Mouse (Mus musculus) CD4-positive, CD25-positive, alpha-beta regulatory T cell, adult 2 months (primary cell): ENCODE data around the gene Rsu1.

Experiments
- DNase-seq: peaks from one replicate; pipeline ENCODE4 v3.0.0-alpha.2; 2012; ENCODE audit warnings: low read depth, low spot score

Gene Rsu1

DNA sequence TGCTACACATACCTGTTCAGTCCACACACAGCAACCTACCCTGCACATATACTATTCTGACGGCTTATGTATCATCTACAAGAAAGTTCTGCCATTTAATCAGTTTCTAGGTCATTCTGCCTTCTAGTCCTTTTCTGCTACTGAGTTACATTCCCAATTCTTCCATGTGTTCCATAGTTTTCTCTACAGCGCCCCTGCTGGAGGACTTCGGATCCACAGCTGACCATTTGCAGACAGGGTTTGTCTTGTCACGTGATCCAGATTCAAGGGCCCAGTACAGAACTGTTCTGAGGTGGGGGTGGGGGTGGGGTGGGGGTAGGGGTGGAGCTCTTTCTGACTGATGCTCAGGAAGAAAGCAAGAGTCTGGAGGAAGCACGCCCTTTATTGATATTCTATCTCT is 102.5 kb downstream of the Rsu1 start:
- DNase-seq, result peak; percentile 28

DNA sequence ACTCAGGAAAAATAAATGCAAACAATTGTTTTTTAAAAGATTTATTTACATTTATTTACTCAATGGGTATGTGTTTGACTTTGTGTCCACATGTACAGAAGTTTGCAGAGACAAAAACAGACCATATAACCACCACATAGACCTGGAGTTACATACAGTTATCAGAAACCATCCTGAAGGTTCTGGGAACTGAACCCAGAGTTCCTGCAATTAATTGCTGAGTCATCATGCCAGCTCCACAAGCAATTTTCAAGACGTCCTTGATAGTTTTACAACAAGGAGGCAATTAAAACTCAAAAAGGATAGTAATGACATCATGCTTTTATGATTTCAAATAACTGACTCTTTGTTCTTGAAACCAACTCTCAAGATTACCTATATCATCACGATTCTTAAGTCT is 109.5 kb downstream of the Rsu1 start:
- DNase-seq, result no peak

DNA sequence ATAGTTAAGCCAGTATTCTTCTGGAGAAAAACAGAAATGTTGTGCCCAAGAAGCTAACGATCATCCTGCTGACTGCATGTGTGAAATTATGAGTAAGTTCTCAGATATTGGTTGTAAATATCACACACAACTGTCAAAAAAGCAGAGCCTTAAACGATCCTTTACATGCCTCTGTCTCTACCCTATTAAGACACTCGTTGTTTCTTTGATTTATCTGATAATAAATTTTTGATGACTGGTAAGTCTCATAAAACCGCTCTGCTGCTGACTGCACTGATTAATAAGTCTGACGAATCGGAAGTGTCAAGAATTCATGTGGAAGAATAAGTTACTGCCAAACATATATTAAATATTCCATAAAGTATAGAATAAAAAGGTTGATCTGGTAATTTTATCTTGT is 126.0 kb downstream of the Rsu1 start:
- no peak for DNase-seq

DNA sequence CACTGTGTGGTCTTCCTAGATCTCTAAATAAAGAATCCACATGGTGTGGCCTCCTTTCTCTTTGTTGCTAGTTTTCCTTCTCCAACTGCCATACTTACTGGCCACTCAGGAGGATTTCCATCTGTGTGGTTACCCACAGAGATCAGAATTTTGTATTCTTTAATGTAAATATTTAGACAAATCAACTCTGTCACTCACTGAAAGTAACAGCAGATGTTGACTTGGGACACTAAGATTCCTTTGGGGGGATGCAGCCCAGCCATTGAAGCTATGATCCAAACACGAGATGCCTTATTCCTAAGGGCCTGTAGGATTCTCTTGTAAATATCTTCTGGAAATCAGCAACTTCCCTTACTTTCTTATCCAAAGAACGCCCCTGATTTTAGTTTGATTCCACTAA is 136.3 kb downstream of the Rsu1 start:
- no peak for DNase-seq

DNA sequence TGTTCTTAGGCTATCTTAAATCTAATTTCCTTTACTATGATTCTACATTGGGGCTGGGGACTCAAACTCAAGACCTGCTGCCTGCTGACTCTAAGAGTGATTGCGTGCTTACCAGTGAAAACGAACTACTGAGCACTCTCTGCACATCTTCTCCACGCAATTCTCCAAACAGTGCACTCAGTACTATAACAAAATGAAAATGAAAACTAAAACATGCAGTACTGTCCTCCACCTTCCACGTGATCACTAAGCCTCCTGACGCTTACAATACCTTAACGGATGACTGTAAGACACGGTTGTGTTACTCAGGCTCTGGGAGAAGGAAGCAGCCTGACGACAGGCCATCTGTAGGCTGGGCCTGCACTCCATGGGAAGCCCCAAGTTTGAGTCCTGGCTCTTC is 138.4 kb downstream of the Rsu1 start:
- DNase-seq, result peak; percentile 80

DNA sequence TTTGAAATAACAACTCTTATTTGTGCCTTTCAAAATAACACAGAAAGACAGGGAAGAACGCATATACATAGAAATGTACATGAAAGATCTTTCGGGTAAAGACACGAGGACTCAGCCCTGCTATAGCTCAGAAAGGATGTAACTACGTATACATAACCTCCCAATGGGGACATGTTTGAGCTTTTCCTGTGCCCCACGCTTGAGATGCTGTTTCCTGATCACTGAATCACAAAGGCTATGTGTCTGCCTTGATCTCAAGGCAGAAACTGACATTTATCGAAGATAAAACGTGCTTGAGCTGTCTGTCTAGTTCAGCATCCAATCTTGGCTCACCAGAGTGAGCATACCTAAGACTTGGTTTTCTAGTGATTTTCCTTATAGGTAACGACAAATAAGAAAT is 138.8 kb downstream of the Rsu1 start:
- peak; percentile 78 for DNase-seq

DNA sequence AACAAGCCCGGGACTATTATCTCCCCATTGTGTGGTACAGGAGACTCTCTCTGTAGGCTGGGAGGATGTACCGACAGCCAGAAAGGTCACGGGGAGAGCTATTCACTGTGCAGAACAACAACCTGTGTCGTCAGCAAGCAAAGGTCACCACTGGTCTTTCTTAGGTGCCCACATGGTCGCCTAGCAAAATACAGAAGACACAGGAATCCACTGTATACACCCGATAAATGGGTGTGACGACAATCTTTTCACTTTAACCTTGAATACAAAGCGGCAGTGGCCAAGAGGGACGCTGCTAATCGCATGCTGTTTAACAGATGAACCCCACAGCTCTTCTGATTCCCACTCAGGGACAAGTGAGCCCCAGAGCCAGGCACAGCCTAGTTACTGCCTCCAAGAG is 141.4 kb downstream of the Rsu1 start:
- DNase-seq, result peak; percentile 62

DNA sequence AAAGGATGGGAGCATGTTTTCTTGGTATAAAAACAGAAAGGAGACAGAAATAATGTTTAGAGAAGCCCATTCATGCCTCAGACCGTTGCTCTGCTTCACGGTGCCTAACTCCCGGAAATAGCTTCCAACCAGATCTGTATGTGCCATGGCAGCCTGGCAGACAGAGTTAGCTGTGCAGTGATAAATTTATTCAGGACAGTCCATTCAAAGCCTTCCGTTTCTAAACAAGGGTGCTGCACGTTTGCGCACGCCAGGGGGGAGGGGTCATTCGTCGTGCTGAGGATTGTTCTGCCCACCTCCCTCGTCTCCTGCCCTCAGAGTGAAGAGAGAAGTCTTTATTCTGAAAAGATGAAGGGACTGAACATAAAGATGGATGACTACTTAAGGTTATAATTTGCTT is 141.9 kb downstream of the Rsu1 start:
- peak; percentile 16 for DNase-seq

DNA sequence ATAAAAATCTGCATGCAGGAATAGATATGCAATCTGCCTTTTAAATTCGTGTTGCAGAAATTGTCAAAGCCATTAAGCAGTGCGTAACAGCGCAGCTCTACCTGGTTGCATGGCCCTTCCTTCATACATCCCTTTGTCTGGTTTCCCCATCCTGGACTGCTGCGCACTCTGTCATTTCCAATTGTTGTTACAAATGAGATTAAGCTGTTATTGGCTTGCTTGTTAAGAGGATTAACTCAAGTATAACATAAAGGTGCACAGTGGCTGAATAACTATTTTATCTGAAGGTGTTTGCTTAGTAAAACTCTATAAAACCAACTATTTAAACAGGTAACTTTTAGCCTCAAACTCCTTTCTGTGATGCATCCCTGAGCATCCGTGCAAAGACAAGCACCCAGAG is 150.8 kb downstream of the Rsu1 start:
- DNase-seq, result no peak

DNA sequence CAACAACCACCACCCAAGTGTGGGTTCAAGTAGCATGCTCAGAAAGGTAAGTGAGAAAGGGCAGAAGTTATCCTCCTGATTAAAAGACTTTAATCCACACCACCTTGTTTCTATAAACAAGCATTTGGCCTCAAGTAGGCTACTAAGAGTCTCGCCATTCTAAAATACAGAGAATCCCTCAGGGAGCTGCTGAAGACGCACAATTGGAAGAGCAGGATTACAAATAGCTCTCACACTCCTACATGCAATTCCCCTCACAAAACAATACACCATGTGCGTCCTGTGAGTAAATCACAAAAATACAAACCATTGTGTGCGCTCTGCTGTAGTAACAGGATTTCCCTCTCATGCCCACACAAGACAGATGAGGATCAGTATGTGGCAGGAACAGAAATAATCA is 153.3 kb downstream of the Rsu1 start:
- no peak for DNase-seq

DNA sequence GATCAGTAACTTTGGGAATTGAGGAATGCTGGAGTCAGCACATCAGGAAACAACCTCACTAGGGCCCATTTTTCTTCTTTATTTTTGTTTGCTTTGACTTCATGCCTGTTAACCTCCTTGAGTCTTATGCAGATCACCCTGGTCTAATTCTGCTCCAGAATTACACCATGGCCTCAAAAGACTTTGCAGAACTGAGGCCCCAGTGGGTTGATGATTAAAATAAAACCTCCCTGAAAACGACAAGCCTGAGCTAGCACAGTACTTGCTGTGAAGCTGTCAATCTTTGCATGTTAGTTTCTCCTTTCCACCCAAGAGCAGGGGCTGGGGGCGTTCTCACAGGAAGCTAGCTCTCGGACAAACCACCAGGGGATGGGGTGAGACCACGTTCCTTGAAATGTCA is 164.7 kb downstream of the Rsu1 start:
- DNase-seq, result no peak

DNA sequence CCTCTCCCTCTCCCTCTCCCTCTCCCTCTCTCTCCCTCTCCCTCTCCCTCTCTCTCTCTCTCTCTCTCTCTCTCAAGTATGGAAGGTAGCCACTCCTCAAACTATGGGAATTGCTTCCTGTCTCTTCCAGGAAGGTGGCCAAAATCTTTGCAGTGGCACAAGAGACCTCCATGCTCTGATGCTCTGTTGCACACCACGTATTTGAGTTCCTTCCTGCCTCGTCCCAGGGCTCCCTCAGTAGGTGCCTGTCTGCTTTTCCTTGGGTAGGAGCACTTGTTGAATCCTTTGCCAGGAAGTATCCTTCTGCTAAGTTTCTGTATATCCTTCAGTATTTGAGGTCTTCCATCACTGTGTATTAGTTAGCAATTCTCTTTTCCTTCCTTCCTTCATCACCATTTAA is 166.8 kb downstream of the Rsu1 start:
- DNase-seq, result no peak

DNA sequence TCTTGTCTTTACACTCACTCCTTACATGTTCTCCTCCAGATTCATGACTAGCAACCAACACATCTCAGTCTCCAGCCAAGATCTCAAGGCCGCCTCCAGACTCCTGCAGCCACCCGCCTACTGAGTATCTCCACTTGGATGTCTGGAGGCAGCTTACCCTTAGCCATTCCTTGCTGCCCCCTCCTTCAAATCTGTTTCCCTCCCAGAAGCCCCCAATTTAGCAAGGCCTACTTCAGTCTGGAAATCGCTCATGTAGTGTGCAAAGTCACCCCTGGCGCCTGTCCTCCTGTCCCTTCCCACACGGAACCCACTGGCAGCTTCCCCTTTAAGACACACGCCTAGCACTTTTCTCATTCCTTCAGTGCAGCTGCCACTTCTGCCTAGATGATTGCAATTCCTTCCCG is 167.4 kb downstream of the Rsu1 start:
- DNase-seq, result no peak

DNA sequence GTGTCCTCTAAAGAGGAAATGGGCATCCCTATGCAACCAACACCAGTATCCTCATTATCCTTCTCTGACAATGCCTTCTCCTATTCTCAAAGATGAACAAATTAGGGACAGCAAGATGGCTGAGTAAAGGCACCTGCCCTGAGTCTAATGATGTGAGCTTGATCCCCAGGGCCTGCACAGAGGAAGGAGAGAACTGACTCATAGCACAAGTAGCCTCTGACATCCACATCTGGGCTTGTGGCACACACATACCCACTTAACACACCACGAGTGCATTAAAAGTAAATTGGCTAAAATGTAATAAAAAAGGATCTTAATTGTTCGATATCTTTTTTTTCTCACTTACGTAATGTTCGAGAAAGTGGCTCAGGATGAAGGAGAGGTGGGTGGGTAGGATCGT is 177.2 kb downstream of the Rsu1 start:
- no peak for DNase-seq

DNA sequence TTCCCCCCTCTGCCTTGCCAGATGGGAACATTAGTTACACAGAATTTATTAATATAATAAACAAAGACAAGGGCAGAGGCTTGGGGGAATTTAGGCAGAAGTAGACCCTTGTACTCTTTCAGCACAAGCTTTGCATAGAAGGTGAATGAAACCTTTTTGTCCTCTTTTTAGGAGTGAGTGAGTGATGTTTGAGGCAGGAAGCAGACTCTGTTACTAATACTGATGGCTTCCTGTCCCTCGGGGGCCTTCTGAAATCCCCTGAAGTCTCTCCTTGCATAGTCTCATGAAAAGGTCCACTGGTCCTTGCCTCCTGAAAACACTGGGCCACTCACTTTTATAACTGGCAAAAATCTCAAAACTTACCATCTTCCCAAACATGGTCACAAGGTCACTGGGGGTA is 177.6 kb downstream of the Rsu1 start:
- DNase-seq, result no peak

DNA sequence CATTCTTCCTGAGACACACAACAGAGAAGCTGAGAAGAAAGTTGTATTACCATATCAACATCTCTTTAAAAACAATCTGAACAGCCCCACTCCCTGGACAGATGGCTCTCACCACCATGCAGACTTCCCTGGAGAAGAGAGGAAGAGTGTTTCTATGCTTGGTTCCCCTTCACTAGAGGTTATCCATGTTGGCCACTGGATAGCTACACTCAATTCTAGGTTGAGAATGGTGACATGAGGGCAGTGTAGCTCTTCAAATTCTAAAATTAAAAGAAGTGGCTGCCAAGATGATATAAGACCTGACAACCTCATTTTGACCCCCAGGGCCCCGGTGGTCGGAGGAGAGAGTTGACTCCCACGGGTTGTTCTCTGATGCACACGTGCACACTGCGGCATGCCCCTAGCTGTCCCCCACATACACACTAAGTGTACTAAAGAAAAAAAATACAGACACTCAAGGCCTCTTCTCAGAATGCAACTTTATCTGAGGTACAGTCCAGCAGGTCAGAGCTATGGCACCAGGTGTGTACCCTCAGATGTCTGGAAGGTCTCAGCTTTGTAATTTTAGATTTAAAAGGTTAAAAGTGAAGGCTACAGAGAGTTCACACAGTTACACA is 179.7 kb downstream of the Rsu1 start:
- DNase-seq, result no peak

DNA sequence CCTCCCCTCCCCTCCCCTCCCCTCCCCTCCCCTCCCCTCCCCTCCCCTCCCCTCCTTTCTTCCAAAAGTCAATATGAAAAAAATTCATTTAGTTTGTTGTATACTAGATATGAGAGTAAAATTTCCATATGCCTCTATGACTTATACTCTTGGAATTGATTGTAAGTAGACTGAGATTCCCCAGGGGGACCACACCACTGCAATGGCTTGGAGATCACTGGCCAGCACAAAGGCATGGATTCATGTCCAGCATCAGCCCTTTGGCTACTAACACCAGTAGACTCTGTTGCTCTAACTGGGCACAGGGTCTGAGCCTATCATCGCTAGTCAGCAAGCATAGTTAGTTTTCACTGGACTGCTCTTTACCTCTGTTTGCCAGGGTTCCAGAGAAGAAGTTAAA is 180.4 kb downstream of the Rsu1 start:
- no peak for DNase-seq

DNA sequence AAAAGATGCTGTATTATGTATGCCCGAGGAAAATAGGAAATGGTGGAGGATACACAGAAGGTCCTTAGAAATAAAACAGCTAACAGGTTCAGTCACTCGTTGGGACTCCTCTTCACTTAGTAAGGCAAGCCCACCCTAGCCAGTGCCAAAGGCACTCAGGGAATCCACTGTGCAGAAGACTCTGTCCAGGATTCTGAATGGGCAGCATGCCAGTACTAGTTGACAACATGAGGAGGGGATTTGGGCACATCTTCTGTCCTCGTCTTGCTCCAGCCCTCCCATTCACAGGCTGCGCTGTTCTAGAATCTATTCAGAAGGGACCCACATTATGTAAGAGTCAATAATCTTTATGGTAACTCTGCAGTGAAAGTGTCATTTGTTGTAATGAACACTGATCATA is 181.4 kb downstream of the Rsu1 start:
- DNase-seq, result no peak

DNA sequence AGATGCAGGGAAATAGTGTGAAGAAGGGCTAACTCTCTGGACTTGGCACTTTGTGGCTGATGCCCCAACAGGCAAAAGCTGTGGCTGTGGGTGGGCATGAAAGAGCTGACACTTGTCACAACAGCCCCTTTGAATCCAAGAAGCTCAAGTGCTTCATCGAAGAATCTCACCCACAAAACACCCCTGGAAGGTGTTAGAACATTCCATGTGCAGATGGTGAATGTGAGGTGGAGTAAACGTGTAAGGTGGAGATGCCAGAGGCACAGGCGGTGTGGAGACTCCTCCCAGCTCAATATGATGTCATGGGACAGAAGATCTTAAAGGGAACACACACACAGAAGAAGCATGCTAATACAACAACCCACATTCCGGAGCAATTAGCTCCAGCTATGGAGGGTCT is 182.9 kb downstream of the Rsu1 start:
- peak; percentile 8 for DNase-seq

DNA sequence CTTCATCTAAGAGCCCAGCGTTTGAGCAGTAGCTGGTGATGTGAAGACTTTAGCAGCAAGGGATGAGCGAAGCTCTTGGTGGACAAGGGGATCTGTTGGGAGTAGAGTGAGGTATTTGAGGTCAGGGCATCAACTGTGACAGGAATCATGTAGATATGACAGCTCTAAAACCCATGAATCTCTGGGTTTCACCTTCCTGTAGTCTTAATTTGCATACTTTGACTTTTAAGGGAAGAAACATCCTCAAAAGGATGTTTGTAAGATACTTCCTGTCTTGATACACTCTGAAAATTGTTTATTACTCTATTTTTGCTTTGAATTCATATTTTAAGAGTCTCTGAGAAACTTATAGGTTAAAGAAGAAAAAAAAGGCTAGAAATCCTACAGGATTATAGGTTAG is 183.4 kb downstream of the Rsu1 start:
- DNase-seq, result peak; percentile 7

DNA sequence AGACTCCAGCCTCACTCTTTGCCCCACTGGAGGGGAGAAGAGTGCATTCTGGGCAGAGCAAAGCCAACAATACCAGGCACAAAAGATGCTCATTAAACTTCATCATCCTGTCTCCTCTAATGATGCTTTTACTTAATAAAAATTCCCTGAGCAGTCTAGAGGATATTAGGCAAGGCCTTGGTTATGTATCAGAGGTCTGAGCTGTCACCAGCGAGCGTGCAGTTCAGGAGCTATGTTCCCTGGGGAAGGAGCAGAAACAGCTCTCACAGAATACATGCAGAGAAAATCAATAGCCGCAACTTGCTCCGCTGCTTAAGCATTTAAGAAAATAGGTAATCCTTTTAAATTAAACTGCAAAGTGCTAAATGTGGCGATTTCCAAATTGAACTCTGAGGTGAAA is 187.0 kb downstream of the Rsu1 start:
- no peak for DNase-seq

DNA sequence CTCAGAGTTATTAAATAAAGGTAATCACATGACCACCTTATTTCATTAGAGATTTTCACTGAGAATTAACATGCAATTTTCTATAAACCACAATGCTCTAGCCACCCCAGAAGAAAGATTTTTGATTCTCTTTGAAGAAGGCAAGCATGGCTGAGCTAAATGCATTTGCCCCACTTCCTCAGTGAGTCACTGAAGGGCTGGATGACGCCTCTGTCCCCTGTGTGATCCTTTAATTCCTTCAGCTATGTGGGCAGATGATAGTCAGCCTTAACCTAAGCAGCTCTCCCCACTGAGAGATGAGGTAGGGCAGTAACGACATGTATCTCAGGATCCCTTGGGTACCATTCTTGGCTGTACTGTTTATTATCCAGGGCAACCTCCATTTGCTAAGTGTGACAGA is 190.7 kb downstream of the Rsu1 start:
- DNase-seq, result peak; percentile 7

DNA sequence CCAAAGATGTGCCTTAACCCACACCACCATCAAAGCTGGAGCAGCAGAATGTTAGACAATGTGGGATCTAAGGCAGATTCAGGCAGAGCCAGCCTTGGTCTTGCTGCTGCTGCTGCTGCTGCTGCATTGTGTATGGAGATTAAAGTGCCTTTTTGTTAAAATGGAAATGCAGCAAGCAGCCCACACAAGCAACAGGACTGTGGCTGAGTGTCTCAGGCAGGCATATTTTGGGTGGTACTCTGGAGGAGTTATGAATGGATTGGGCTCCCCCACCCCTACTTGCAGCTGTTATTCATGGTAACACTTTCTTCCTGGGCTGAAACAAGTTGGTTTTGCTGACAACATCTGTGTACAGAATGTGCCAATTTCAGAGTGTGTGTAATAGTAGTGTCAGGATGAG is 199.0 kb downstream of the Rsu1 start:
- DNase-seq, result no peak

DNA sequence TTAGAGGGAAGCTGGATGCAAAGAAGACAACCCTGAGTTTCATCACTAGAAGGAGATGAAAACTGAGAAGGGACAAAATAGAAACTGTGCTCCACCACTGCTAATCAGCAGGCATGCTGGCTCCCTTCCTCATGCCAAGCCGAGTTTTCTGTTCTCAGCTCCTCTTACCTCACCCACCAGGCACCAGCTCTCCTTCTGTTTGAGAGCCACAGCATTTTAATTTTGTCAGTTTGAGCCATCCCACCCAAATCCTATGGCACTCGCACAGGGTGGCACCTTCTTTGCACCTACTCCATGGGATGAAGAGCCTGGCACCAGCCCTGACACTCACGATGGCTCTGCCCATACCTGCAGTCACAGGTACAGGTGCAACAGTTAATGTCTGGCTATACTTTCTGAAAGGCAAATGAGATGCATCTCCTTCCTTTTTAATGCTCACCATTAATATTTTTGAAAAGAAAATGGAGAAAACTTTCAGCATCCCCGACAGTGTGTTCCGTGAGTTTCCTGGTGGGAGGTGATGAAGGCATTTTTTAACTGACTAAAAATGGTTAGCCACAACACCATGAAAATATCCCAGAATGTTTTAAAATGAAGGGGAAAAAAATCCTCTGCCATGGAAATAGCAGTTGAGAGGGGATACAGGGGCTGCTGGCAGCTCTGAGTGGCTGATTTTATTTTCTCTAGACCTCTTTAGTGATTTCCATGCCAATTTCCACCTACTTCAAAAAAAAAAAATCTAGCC is 210.6 kb downstream of the Rsu1 start:
- DNase-seq, result no peak
